Mouse (Mus musculus): ENCODE measurements around the gene Cd72. TPM values are rescaled to one million over a fixed set of nuclear protein-coding genes. Genes with fewer than 3 reads are reported as not detected.

Gene Cd72
- polyA plus RNA-seq, 1 experiment: 0.84 TPM

GRCm38 (mm10) chr4:43483535-43484091 is 29.2 kb upstream of the Cd72 start, which contains the start of gene Sit1:
Sit1 (minus strand) TSS chr4:43483734.
- H3K27ac ChIP-seq (ENCODE audit: insufficient read depth, low read length): no peak within 1 kb of the TSS
- TF ChIP-seq CTCF (IDR thresholded peaks at IDR 0.05; ENCODE audit: borderline replicate concordance, insufficient read depth, low read depth, low read length) (no peak), POLR2A (IDR thresholded peaks at IDR 0.05; ENCODE audit: borderline replicate concordance, insufficient read depth, low read length) (no peak)
- no peak for DNase-seq
- H3K4me1 ChIP-seq (ENCODE audit: control insufficient read depth, insufficient read depth, low read length): peaks cover 13% of the 10 kb centered on the region
- whole genome bisulfite sequencing: 81% methylated on average over 12 of the region's 12 CpGs
- no peak within 1 kb of the TSS for H3K4me3 ChIP-seq (replicated peaks; ENCODE audit: insufficient read depth, low read depth, low read length)
- no peaks in the 10 kb centered on the region for H3K27me3 ChIP-seq (ENCODE audit: control insufficient read depth, insufficient read depth, low read length)

GRCm38 (mm10) chr4:43482591-43482990 is 28.2 kb upstream of the Cd72 start:
- 24% methylated on average over 10 of the region's 10 CpGs for WGBS
- no peaks in the 10 kb centered on the region for H3K27me3 ChIP-seq (ENCODE audit: control insufficient read depth, insufficient read depth, low read length)
- H3K27ac ChIP-seq (ENCODE audit: insufficient read depth, low read length): no peak overlapping the region
- DNase-seq: peak; percentile 54 to 55
- peaks cover 15% of the 10 kb centered on the region for H3K4me1 ChIP-seq (ENCODE audit: control insufficient read depth, insufficient read depth, low read length)
- TF ChIP-seq CTCF (IDR thresholded peaks at IDR 0.05; ENCODE audit: borderline replicate concordance, insufficient read depth, low read depth, low read length): no peak
- H3K4me3 ChIP-seq (replicated peaks; ENCODE audit: insufficient read depth, low read depth, low read length): no peak overlapping the region

GRCm38 (mm10) chr4:43481894-43482456 is 27.5 kb upstream of the Cd72 start:
- H3K4me3 ChIP-seq (replicated peaks; ENCODE audit: insufficient read depth, low read depth, low read length): no peak overlapping the region
- H3K27me3 ChIP-seq (ENCODE audit: control insufficient read depth, insufficient read depth, low read length): no peaks in the 10 kb centered on the region
- no peak overlapping the region for H3K27ac ChIP-seq (ENCODE audit: insufficient read depth, low read length)
- WGBS: 79% methylated on average over 7 of the region's 7 CpGs
- DNase-seq: no peak
- peaks cover 15% of the 10 kb centered on the region for H3K4me1 ChIP-seq (ENCODE audit: control insufficient read depth, insufficient read depth, low read length)
- TF ChIP-seq CTCF (IDR thresholded peaks at IDR 0.05; ENCODE audit: borderline replicate concordance, insufficient read depth, low read depth, low read length) (no peak), POLR2A (IDR thresholded peaks at IDR 0.05; ENCODE audit: borderline replicate concordance, insufficient read depth, low read length) (no peak)

GRCm38 (mm10) chr4:43480985-43481384 is 26.6 kb upstream of the Cd72 start:
- no peak for DNase-seq
- no peaks in the 10 kb centered on the region for H3K27me3 ChIP-seq (ENCODE audit: control insufficient read depth, insufficient read depth, low read length)
- 92% methylated on average over 5 of the region's 5 CpGs for WGBS
- H3K4me3 ChIP-seq (replicated peaks; ENCODE audit: insufficient read depth, low read depth, low read length): no peak overlapping the region
- TF ChIP-seq CTCF (IDR thresholded peaks at IDR 0.05; ENCODE audit: borderline replicate concordance, insufficient read depth, low read depth, low read length) (no peak), POLR2A (IDR thresholded peaks at IDR 0.05; ENCODE audit: borderline replicate concordance, insufficient read depth, low read length) (no peak)
- H3K4me1 ChIP-seq (ENCODE audit: control insufficient read depth, insufficient read depth, low read length): peaks cover 15% of the 10 kb centered on the region
- H3K27ac ChIP-seq (ENCODE audit: insufficient read depth, low read length): no peak overlapping the region

GRCm38 (mm10) chr4:43478906-43479832 is 24.7 kb upstream of the Cd72 start:
- Histone ChIP-seq H3K4me3 (replicated peaks; ENCODE audit: insufficient read depth, low read depth, low read length) (peak overlapping the region; percentile 20), H3K27me3 (ENCODE audit: control insufficient read depth, insufficient read depth, low read length) (no peaks in the 10 kb centered on the region), H3K4me1 (ENCODE audit: control insufficient read depth, insufficient read depth, low read length) (peaks cover 15% of the 10 kb centered on the region), H3K27ac (ENCODE audit: insufficient read depth, low read length) (no peak overlapping the region)
- WGBS: 50% methylated on average over 24 of the region's 24 CpGs
- peak; percentile 36 to 47 for DNase-seq
- peak; percentile 41; the same call in 1 of the 2 replicates for TF ChIP-seq CTCF (IDR thresholded peaks at IDR 0.05; ENCODE audit: borderline replicate concordance, insufficient read depth, low read depth, low read length)
- TF ChIP-seq POLR2A (IDR thresholded peaks at IDR 0.05; ENCODE audit: borderline replicate concordance, insufficient read depth, low read length): no peak

- TF ChIP-seq CTCF (IDR thresholded peaks at IDR 0.05; ENCODE audit: borderline replicate concordance, insufficient read depth, low read depth, low read length) (no peak), POLR2A (IDR thresholded peaks at IDR 0.05; ENCODE audit: borderline replicate concordance, insufficient read depth, low read length) (no peak)
- DNase-seq: no peak
- WGBS: 45% methylated on average over 8 of the region's 8 CpGs
- H3K27me3 ChIP-seq (ENCODE audit: control insufficient read depth, insufficient read depth, low read length): no peaks in the 10 kb centered on the region
- H3K27ac ChIP-seq (ENCODE audit: insufficient read depth, low read length): peak overlapping the region; percentile 25; the same call in 1 of the 2 replicates
- peak overlapping the region; percentile 65 for H3K4me3 ChIP-seq (replicated peaks; ENCODE audit: insufficient read depth, low read depth, low read length)
- H3K4me1 ChIP-seq (ENCODE audit: control insufficient read depth, insufficient read depth, low read length): peaks cover 15% of the 10 kb centered on the region
These were observed 24.1 kb upstream of the Cd72 start for GRCm38 (mm10) chr4:43478534-43478858.

GRCm38 (mm10) chr4:43477857-43478533 is 23.6 kb upstream of the Cd72 start:
- H3K4me1 ChIP-seq (ENCODE audit: control insufficient read depth, insufficient read depth, low read length): peaks cover 12% of the 10 kb centered on the region
- H3K4me3 ChIP-seq (replicated peaks; ENCODE audit: insufficient read depth, low read depth, low read length): peak overlapping the region; percentile 65
- DNase-seq: peak; percentile 87 to 89
- H3K27ac ChIP-seq (ENCODE audit: insufficient read depth, low read length): peak overlapping the region; percentile 25; the same call in 1 of the 2 replicates
- 13% methylated on average over 11 of the region's 11 CpGs for WGBS
- H3K27me3 ChIP-seq (ENCODE audit: control insufficient read depth, insufficient read depth, low read length): no peaks in the 10 kb centered on the region
- TF ChIP-seq CTCF (IDR thresholded peaks at IDR 0.05; ENCODE audit: borderline replicate concordance, insufficient read depth, low read depth, low read length): peak; percentile 63
- no peak; the same call in 1 of the 2 replicates for TF ChIP-seq POLR2A (IDR thresholded peaks at IDR 0.05; ENCODE audit: borderline replicate concordance, insufficient read depth, low read length)

All from cerebellum, adult 2 months (tissue).